Mouse (Mus musculus) lung, embryonic 16.5 days (tissue): ENCODE measurements around the gene Gdpd3. TPM values are rescaled to one million over a fixed set of nuclear protein-coding genes. Genes with fewer than 3 reads are reported as not detected.
"Not testable (repeated sequence)": the region's sequence is repeated elsewhere in the genome, so short reads cannot be mapped to it uniquely, and the experiment has no call there.

Experiments
- ATAC-seq: fragments of 200-750 bp; cut with Nextera tagmentation; 2 replicates; pipeline ENCODE4 v1.8.0; 2017; ENCODE audit warnings: low read depth, mild to moderate bottlenecking, moderate library complexity
- H3K27ac ChIP-seq: fragments of 300-500 bp; sonication (generic); 2 replicates; pipeline ENCODE4 v1.5.1; 2014; ENCODE audit warnings: mild to moderate bottlenecking, control low read depth, low read length
- H3K27me3 ChIP-seq: fragments of 300-500 bp; sonication (generic); 2 replicates; pipeline ENCODE4 v1.6.1; 2014; ENCODE audit warnings: low read depth, low read length, mixed read lengths; ENCODE audit not compliant: control insufficient read depth, insufficient read depth
- H3K36me3 ChIP-seq: fragments of 300-500 bp; sonication (generic); 2 replicates; pipeline ENCODE4 v1.6.1; 2014; ENCODE audit warnings: low read length; ENCODE audit not compliant: control insufficient read depth, insufficient read depth
- H3K4me1 ChIP-seq: fragments of 300-500 bp; sonication (generic); replicated peaks from 2 replicates; pipeline ENCODE4 v1.6.1; 2014; ENCODE audit warnings: low read length, mixed read lengths; ENCODE audit not compliant: control insufficient read depth, insufficient read depth
- H3K4me2 ChIP-seq: fragments of 300-500 bp; sonication (generic); 2 replicates; pipeline ENCODE4 v1.6.1; 2014; ENCODE audit warnings: low read depth, low read length, control low read depth
- H3K4me3 ChIP-seq: fragments of 300-500 bp; sonication (generic); 2 replicates; pipeline ENCODE4 v1.5.1; 2014; ENCODE audit warnings: mild to moderate bottlenecking, low read length, control low read depth
- H3K9ac ChIP-seq: fragments of 300-500 bp; sonication (generic); 2 replicates; pipeline ENCODE4 v1.6.1; 2014; ENCODE audit warnings: low read length, control low read depth
- H3K9me3 ChIP-seq: fragments of 300-500 bp; sonication (generic); 2 replicates; pipeline ENCODE4 v1.6.1; 2016; ENCODE audit warnings: low read length; ENCODE audit not compliant: control insufficient read depth
- WGBS: fragments of 180-500 bp; shearing (Covaris S2); extraction: QIAGEN DNeasy Blood & Tissue Kit; methylation state at CpG from one replicate; pipeline ENCODE4 v1.1.7; 2014; 5-methylcytosine and 5-hydroxymethylcytosine counted together
- polyA plus RNA-seq: library from polyadenylated mRNA; unstranded; fragments of >200 nt; fragmentation: Nextera tagmentation; extraction: Ambion mirVana; gene quantifications from 2 replicates; pipeline ENCODE4 v1.2.1, GENCODE M21; 2015

Gene Gdpd3
- polyA plus RNA-seq: 2.9 and 4.2 TPM in 2 replicates

GRCm38 (mm10) chr7:126766201-126766600, at the start of gene Gdpd3:
TSS of gene Gdpd3 (plus strand) at chr7:126766334.
- Histone ChIP-seq H3K27me3 (no peaks in the 10 kb centered on the region), H3K9me3 (no peaks in the 10 kb centered on the region), H3K9ac (no peak within 1 kb of the TSS), H3K36me3 (peaks cover 55% of the 10 kb centered on the region), H3K4me2 (no peak within 1 kb of the TSS), H3K4me3 (no peak within 1 kb of the TSS), H3K27ac (no peak within 1 kb of the TSS), H3K4me1 (peaks cover 16% of the 10 kb centered on the region)
- 87% methylated on average over 16 of the region's 16 CpGs for WGBS
- ATAC-seq: peak; percentile 31; the same call in 1 of the 2 replicates

GRCm38 (mm10) chr7:126717566-126717965, 48.6 kb upstream of the Gdpd3 start:
- no peak overlapping the region for H3K9ac ChIP-seq
- ATAC-seq: no peak
- H3K4me2 ChIP-seq: no peak overlapping the region
- H3K27ac ChIP-seq: no peak overlapping the region
- H3K4me3 ChIP-seq: no peak overlapping the region
- WGBS: 54% methylated on average over 3 of the region's 3 CpGs
- peaks cover 2% of the 10 kb centered on the region; the same call in 1 of the 2 replicates for H3K9me3 ChIP-seq
- no peaks in the 10 kb centered on the region for H3K27me3 ChIP-seq
- H3K36me3 ChIP-seq: no peaks in the 10 kb centered on the region
- H3K4me1 ChIP-seq: no peaks in the 10 kb centered on the region

DNA sequence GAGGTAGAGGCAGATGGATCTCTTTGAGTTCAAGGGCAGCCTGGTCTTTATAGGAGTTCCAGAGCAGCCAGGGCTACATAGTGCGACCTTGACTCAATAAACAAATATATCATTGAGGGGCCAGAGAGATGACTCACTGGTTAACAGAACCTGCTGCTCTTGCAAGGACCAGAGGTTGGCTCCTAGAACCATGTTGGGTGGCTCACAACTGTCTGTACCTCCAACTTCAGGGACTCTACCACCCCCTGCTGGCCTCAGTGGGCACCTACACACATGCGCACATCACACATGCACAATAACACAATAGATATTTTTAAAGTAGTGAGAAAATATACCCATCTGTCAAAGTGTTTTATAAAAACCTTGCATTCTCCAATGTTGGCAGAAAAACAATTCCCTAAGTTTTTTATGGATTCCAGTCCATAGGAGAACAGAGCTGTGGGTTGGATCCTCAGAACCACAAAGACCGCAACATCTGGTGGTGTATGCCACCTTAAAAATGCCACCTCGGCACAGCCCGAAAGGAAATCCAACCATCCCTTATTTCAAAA, 47.3 kb upstream of the Gdpd3 start:
- Histone ChIP-seq H3K4me2 (no peak overlapping the region), H3K4me3 (no peak overlapping the region), H3K4me1 (no peaks in the 10 kb centered on the region), H3K36me3 (no peaks in the 10 kb centered on the region), H3K27me3 (no peaks in the 10 kb centered on the region), H3K27ac (no peak overlapping the region), H3K9me3 (peaks cover 2% of the 10 kb centered on the region; the same call in 1 of the 2 replicates), H3K9ac (no peak overlapping the region)
- ATAC-seq: no peak
- WGBS: 92% methylated on average over 5 of the region's 5 CpGs

DNA sequence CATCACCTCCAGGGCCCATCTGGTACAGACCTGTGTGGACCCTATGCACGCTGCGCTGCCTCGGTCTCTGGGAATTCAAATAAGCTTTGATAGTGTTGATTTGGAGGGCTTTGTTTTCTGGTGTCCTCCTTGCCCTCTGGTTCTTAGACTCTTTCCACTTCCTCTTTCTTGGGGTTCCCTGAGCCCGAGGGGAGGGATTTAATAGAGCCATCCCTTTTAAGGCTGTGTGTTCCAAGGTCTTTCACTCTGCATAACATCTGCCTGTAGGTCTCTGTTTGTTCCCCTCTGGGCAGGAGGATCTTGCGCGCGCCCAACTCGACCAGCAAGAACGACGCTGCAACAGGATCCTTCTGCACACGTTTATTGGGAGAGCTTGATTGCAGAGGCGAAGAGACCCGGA, 44.5 kb upstream of the Gdpd3 start:
- Histone ChIP-seq H3K36me3 (no peaks in the 10 kb centered on the region), H3K4me2 (no peak overlapping the region), H3K27me3 (no peaks in the 10 kb centered on the region), H3K9ac (no peak overlapping the region), H3K4me3 (no peak overlapping the region), H3K4me1 (no peaks in the 10 kb centered on the region), H3K9me3 (peaks cover 2% of the 10 kb centered on the region; the same call in 1 of the 2 replicates), H3K27ac (no peak overlapping the region)
- no peak for ATAC-seq
- WGBS: 88% methylated on average over 13 of the region's 13 CpGs

DNA sequence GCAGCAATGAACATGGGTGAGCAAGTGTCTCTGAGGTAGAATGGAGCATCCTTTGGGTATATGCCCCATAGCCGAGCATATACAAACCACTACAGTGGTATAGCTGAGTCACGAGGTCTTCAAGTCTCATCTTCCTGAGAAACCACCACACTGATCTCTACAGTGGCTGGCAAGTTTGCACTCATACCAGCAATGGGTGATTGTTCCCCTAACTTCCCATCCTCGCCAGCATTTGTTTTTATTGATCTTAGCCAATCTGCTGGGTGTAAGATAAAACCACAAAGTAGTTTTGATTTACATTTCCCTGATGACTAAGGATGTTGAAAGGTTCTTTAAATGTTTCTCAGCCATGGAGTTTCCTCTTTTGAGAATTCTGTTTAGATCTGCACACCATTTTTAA, 41.1 kb upstream of the Gdpd3 start:
- H3K27ac ChIP-seq: no peak overlapping the region
- no peaks in the 10 kb centered on the region for H3K36me3 ChIP-seq
- H3K27me3 ChIP-seq: no peaks in the 10 kb centered on the region
- no peak overlapping the region for H3K4me2 ChIP-seq
- H3K9ac ChIP-seq: no peak overlapping the region
- no peaks in the 10 kb centered on the region for H3K9me3 ChIP-seq
- no peak overlapping the region for H3K4me3 ChIP-seq
- ATAC-seq: no peak
- WGBS: 63% methylated on average over 3 of the region's 3 CpGs
- no peaks in the 10 kb centered on the region for H3K4me1 ChIP-seq

- no peak overlapping the region for H3K4me2 ChIP-seq
- no peak overlapping the region for H3K4me3 ChIP-seq
- 0 out of 2 replicates have a peak overlapping the region, but pooled peaks have one; percentile 20 for H3K9ac ChIP-seq
- no peaks in the 10 kb centered on the region for H3K27me3 ChIP-seq
- no peaks in the 10 kb centered on the region for H3K9me3 ChIP-seq
- ATAC-seq: no peak
- 73% methylated on average over 5 of the region's 5 CpGs for WGBS
- no peaks in the 10 kb centered on the region for H3K4me1 ChIP-seq
- no peak overlapping the region for H3K27ac ChIP-seq
- H3K36me3 ChIP-seq: no peaks in the 10 kb centered on the region
Measured at GRCm38 (mm10) chr7:126725667-126726066, 40.5 kb upstream of the Gdpd3 start.

- H3K9me3 ChIP-seq, H3K36me3 ChIP-seq, H3K9ac ChIP-seq, H3K4me2 ChIP-seq, H3K4me3 ChIP-seq, H3K4me1 ChIP-seq, H3K27me3 ChIP-seq: not testable (repeated sequence)
- peak overlapping the region; percentile 23 for H3K27ac ChIP-seq
- ATAC-seq: peak; percentile 91
- 51% methylated on average over 4 of the region's 4 CpGs for WGBS
Measured at GRCm38 (mm10) chr7:126730256-126730789, 35.8 kb upstream of the Gdpd3 start.

GRCm38 (mm10) chr7:126736122-126736521, 30.0 kb upstream of the Gdpd3 start:
- H3K9ac ChIP-seq: no peak overlapping the region
- no peaks in the 10 kb centered on the region for H3K4me1 ChIP-seq
- no peak overlapping the region for H3K4me2 ChIP-seq
- H3K27me3 ChIP-seq: no peaks in the 10 kb centered on the region
- H3K4me3 ChIP-seq: no peak overlapping the region
- H3K36me3 ChIP-seq: no peaks in the 10 kb centered on the region
- WGBS: 64% methylated on average over 8 of the region's 8 CpGs
- ATAC-seq: no peak
- H3K27ac ChIP-seq: no peak overlapping the region
- H3K9me3 ChIP-seq: no peaks in the 10 kb centered on the region

DNA sequence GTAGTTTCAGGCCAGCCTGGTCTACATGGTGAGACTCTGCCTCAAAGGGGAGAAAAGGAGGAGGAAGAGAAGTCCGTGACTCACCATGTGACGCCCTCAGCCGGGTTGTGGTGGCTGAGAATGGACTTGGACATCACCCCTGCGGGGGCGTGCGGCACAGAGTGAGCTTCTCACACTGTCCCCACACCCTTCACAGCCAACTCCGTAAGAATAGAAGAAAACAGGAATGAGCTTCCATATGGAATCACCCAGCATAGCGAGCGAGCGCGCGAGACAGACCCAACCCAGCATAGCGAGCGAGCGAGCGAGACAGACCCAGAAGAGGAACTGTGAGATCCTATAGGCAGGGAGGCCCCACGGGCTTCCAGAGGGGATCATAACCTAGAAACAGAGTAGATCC, 26.6 kb upstream of the Gdpd3 start:
- 80% methylated on average over 17 of the region's 17 CpGs for WGBS
- Histone ChIP-seq H3K36me3 (no peaks in the 10 kb centered on the region), H3K9ac (no peak overlapping the region), H3K27me3 (no peaks in the 10 kb centered on the region), H3K4me1 (no peaks in the 10 kb centered on the region), H3K4me3 (no peak overlapping the region), H3K4me2 (no peak overlapping the region), H3K27ac (no peak overlapping the region), H3K9me3 (no peaks in the 10 kb centered on the region)
- peak; percentile 20; the same call in 1 of the 2 replicates for ATAC-seq
